Mouse (Mus musculus) urinary bladder, adult 18-20 months (tissue): ENCODE measurements around the gene Npnt.

Experiments used
- DNase-seq, 2 experiments: peaks; one replicate each; pipeline ENCODE4 v3.0.0; 2022; ENCODE audit warnings: low spot score in 2 of 2, mixed read lengths in 2 of 2

Npnt gene

DNA sequence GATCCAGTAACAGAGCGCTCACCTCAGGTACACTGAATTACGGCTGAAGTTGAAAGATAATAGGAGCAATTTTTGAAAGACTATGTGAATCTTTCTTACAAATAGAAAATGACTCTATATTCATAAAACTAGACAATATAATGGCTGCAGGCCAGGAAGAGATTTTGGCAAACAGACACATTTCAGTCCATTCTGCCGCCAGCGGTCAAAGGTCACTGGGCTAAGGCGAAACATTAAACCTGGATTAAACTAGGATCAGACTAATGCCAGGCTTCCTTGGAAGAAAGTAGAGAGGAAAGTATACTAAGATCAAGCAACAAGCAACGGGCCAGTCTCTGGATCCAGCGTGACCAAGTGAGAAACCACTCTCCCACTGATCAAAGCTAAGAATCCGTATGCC lies 11.1 kb downstream of the Npnt start:
- DNase-seq, result no peak

GRCm38 (mm10) chr3:132934649-132935048 lies 15.4 kb downstream of the Npnt start:
- no peak for DNase-seq

DNA sequence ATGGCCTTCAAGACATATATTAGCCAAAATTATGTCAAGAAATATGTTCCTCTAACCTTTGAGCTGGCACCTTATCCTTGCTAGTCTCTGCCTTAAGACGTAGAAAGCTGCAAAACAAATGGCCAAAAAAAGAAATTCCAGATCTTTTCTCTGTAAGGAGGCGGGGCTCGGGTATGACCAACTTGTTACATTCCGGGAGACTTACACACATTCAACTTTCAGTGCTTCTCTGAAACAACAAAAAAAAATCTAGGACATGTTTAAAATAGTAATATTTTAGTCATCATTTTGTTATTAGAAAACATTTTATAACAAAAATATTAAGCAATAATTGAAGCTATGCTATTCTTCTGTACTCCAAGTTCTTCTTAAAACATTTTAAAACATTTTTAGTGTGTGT lies 18.6 kb downstream of the Npnt start:
- no peak for DNase-seq

- no peak for DNase-seq
These were observed 20.2 kb downstream of the Npnt start for GRCm38 (mm10) chr3:132929866-132930265.

GRCm38 (mm10) chr3:132928186-132928585 lies 21.9 kb downstream of the Npnt start:
- no peak for DNase-seq

DNA sequence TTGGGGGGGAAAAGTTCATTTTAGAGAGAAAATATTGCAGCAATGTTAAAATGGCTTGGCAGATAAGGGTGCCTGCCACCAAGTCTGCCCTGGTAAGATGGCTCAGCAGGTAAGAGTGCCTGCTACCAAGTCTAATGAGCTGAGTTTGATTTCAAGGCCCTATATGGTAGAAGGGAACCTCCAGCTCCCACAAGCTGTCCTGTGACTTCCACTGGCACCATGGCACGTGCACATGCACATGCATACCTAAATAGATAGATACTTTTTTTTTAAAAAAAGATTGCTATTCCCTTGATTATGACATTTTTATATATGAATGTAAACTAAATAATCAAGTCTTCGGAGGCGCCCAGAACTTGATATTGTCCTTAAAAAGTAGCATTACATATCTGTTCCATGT lies 30.3 kb downstream of the Npnt start:
- DNase-seq, result no peak

DNA sequence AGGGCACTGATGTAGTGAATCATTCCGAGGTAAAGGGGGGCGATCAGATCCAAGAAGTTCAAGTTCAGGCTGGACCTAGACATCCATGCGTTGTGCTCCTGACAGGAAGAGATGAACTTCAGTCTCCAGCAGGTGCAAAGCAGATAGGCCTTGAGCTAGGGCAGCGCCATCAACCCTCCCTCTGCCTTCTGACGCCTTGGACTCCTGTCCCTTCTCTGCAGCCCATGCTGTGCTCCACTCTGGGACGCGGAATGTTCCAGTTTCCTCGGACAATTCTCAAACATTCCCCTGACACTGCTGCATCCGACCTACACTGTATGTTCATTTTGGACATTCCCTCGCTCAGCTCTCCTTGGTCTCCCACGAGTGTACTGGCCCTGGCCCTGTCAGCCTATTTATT lies 30.9 kb downstream of the Npnt start:
- DNase-seq, result no peak

DNA sequence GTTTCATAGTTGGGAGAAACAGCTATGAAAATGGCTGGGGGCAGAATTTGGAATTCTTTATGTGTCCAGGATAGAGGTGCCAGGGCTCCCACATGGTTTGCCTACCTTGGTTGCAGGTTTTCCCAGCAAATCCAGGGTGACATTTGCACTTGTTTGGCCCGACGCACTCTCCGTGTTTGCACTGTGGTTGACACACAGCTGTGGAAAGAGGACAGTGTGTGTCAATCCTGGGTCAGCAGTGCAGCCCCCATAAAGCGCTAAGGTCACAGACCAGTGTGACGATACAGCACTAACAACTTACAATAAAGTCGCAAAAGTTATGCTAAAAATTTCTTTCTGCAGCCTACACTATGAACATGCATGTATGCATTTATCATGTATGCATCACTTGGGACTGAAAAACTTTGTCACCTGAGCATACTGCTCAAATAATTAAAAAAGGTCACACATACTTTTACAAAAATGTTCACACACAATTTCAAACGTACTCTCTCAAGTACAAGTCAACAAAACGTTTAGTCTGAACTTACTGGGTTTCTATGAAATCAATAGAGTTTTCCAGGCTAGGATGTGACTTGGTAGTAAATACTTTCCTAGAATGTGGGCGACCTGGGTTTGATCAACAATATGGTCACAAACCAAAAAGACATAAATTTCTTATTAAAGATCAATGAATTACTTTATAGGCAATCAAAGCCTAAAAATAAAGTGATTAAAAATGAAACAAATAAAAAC lies 32.6 kb downstream of the Npnt start:
- no peak for DNase-seq

DNA sequence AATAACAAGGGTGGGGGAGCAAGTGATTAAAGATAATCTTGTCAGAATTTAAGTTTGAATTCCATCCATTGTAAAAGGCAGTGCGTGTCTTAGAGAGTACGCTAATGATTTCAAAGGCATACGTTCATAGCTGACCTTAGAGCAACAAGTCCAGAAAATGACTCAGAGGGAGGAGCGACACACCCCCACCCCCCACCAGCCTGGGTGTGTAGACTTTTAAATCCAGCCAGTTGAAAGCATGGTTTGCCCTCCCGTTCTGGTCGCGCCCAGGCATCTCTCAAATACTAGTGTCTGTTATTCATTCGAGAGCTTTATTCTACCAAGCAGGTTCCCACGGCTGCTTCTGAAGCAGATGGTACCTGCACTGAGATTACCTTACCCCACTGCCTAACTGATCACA lies 34.4 kb downstream of the Npnt start:
- peak in 1 of 2 experiments; percentile 6 for DNase-seq

- no peak for DNase-seq
These were observed 37.7 kb downstream of the Npnt start for GRCm38 (mm10) chr3:132912420-132912819.

DNA sequence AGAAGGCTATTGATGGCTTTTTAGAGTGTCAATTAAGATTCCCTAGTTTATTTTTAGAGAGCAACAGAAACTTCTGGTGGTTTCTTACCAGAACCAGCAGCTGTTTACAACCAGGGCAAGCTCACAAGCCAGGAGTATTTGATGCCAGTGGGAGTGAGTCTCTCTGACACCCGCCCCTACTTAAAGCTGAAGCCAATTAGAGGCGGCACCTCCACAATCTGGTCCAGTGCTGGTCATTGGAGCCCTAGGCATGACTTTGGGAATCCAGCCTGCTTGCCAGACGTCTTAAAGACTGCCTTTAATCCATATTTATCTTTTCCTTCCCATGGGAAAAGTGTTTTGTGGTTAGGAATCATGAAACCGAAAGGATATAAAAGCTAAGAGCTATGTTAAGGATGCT lies 38.4 kb downstream of the Npnt start:
- no peak for DNase-seq

DNA sequence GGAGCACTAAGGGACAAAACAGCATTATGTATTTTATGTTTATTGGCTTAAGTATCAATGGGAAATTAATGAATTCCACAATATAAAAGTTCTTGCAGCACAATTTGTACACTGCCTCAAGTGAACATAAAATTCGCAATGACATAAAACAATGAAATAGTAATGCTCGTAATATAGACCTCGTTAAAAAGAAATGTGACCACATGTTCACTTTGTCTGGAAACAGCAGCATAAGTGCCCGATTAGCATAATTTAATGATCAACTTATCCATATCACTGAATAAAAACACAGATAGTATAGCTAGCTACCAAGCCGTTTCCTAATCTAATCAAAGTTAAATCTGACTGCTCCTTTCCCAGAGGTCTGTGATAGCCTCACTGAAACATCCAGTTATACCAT lies 39.4 kb downstream of the Npnt start:
- DNase-seq, result no peak

- DNase-seq, result no peak
These were observed 40.4 kb downstream of the Npnt start for GRCm38 (mm10) chr3:132909736-132910135.

DNA sequence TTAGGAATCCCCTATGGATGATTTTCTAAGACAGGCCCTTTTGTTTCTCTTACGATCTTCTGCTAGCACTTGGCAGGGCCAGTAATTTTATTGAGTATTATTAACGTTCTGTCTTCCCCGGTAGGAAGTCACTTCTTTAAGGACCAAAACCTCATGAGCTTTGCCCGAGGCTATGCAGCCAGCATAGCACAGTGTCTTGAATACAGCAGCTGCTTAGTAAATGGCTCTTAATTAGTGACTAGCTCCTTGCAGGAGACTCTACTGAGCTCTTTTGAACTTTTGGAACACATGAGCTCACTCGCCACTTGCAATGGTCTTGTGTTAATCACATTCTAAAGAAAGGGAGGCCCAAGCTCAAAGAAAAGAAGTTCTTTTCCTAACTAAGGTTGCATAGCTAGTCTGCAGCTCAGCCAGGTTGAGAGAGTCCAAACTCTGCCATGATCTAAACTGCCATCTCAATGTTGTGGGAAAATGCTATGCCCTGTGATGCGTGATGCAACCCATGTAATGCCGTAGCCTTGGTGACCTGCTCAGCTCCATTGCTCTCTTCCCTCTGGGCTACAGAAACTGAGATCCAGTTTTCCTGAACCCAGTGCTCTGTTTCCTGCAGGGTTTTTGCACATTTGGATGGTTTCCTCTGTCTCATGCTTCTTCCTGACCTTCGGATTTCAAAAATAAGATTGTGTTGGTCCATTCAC lies 42.4 kb downstream of the Npnt start:
- no peak for DNase-seq

- DNase-seq, result no peak
These were observed 44.7 kb downstream of the Npnt start for GRCm38 (mm10) chr3:132905224-132905930.

- no peak for DNase-seq
These were observed 46.7 kb downstream of the Npnt start for GRCm38 (mm10) chr3:132903386-132903785.

- no peak for DNase-seq
These were observed 47.2 kb downstream of the Npnt start for GRCm38 (mm10) chr3:132902921-132903320.

DNA sequence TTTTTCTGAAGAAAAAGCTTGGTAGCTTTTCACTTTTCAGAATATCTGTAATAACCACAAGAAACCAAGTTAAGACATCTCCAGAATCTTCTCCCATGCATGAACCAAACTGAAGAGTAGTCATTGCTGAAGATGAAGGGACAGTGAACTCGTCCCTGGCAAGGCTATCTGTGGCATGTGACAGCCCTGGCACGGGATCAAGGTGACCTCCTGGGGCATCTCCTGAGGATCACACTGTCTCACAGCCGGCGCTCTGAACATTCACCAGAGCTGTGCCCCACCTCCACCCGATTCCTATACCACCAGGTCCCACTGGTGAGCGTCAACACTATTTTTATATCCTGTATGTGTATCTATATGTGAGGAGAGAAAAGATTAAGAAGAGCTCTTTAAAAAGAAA lies 47.9 kb downstream of the Npnt start:
- no peak for DNase-seq

DNA sequence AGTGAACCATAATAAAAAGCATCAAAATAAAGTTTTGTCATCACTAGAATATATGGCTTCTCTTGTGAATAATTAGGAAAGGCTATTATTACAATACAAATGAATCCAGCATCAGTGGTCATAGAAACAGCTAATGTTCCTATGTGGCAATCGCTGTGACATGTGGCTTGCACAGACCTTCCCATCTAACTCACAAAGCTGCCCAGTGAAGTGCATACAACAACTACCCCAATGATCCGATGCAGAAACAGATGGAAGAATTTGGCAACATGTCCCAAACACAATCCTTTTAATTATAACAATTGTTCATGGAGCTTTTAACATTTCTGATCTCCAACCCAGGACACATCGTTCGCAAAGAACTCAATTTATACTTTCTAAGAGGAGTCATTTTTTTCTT lies 52.2 kb downstream of the Npnt start:
- no peak for DNase-seq

GRCm38 (mm10) chr3:132897390-132897789 lies 52.7 kb downstream of the Npnt start:
- no peak for DNase-seq

- DNase-seq, result no peak
These were observed 56.0 kb downstream of the Npnt start for GRCm38 (mm10) chr3:132894086-132894485.

GRCm38 (mm10) chr3:132893676-132894075 lies 56.4 kb downstream of the Npnt start:
- DNase-seq, result no peak

DNA sequence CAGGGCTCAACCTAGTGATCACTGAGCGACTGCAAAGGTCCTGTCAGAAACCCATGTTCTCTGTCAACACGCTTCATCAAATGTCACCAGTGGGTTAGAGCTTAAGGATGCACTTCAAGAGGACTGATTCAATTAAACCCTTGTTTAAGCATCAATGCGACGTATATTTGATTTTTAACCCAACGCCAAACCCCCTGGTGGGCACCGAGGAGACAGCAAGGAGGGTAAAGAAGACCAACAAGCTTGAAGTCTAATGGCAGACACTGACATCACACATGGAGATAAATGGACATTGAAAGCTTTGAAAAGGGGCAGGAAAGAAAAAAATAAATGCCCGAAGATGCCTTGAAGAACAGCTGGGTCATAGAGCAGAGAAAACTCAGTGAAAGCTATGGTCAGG lies 57.0 kb downstream of the Npnt start:
- no peak for DNase-seq
